Comparison of ENCODE assay signal across 8 mouse cellular contexts in the genomic region with DNA sequence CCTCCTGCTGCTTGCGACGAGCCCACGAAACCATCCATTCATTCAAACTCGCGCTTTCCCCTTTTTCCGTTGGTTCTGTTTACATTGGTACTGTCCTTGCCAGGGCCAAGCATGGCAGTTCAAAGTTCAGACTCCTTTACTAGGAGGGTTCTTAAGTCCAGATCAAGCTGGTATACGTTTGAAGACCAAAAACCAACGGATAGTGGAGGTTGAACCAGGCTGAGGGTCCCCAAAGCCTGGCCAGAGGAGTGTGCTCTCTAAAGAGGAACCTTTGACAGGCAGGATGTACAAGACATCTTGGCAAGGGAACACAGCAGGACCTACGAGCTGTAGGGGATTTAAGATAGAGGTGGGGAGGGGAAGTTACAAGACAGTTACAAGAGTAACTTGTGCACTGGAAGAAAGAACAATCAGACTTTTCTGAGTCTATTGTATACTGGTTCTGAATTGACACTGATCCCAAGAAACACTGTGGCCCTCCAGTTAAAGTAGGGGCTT. TPM values are rescaled to one million over a fixed set of nuclear protein-coding genes. Genes with fewer than 3 reads are reported as not detected.
A peak's percentile ranks its signal among the peaks of the same experiment; 100 is the strongest.
DNase-seq lines count a peak whose midpoint lies in the region; ATAC-seq and TF ChIP-seq lines count a peak whose summit lies in the region.

No protein-coding gene starts in this region.

- no peak for ATAC-seq in forebrain, postnatal 0 days
- no peak for ATAC-seq in activated CD4-positive, CD25-positive, alpha-beta regulatory T cell, adult 4 months

- peak overlapping the region; percentile 65 for H3K4me3 ChIP-seq in cerebellum, adult 2 months (replicated peaks; ENCODE audit: insufficient read depth, low read depth, low read length)
- peak overlapping the region; percentile 51 for H3K4me3 ChIP-seq in C2C12 (ENCODE audit: insufficient read depth, poor library complexity, severe bottlenecking)
- H3K4me3 ChIP-seq in forebrain, postnatal 0 days (ENCODE audit: low read depth, low read length): peak overlapping the region; percentile 48
- peak overlapping the region; percentile 19; the same call in 1 of the 2 replicates for H3K4me3 ChIP-seq in macrophage (ENCODE audit: inconsistent target)

- H3K27ac ChIP-seq in cerebellum, adult 2 months (ENCODE audit: insufficient read depth, low read length): no peak overlapping the region
- 0 out of 2 replicates have a peak overlapping the region, but pooled peaks have one; percentile 29 for H3K27ac ChIP-seq in forebrain, postnatal 0 days (ENCODE audit: low read depth, low read length)
- no peak overlapping the region for H3K27ac ChIP-seq in macrophage

- peaks cover 2% of the 10 kb centered on the region; the same call in 1 of the 2 replicates for H3K27me3 ChIP-seq in cerebellum, adult 2 months (ENCODE audit: control insufficient read depth, insufficient read depth, low read length)
- H3K27me3 ChIP-seq in C2C12 (ENCODE audit: control insufficient read depth, insufficient read depth, insufficient read length): no peaks in the 10 kb centered on the region
- no peaks in the 10 kb centered on the region for H3K27me3 ChIP-seq in forebrain, postnatal 0 days (ENCODE audit: insufficient read depth, low read length)

- WGBS in cerebellum, adult 2 months: 17% methylated on average over 9 of the region's 9 CpGs
- WGBS in forebrain, postnatal 0 days: 1% methylated on average over 9 of the region's 9 CpGs
- WGBS in macrophage (ENCODE audit: missing documents): 2% methylated on average over 9 of the region's 9 CpGs

- H3K4me2 ChIP-seq in forebrain, postnatal 0 days (ENCODE audit: low read depth): peak overlapping the region; percentile 76

- no peaks in the 10 kb centered on the region for H3K36me3 ChIP-seq in C2C12 (ENCODE audit: control insufficient read depth, insufficient read depth)
- H3K36me3 ChIP-seq in forebrain, postnatal 0 days (ENCODE audit: insufficient read depth): no peaks in the 10 kb centered on the region
- H3K36me3 ChIP-seq in macrophage (ENCODE audit: inconsistent target): no peaks in the 10 kb centered on the region

- TF ChIP-seq POLR2A in cerebellum, adult 2 months (IDR thresholded peaks at IDR 0.05; ENCODE audit: borderline replicate concordance, insufficient read depth, low read length): no peak

- no peaks in the 10 kb centered on the region for H3K9me3 ChIP-seq in forebrain, postnatal 0 days (ENCODE audit: low read length)

- peak overlapping the region; percentile 26 for H3ac ChIP-seq in C2C12 (ENCODE audit: control insufficient read depth, insufficient read length, low read depth)

- H3K79me2 ChIP-seq in C2C12 (ENCODE audit: control insufficient read depth, insufficient read depth): peaks cover 36% of the 10 kb centered on the region
- H3K79me2 ChIP-seq in macrophage (ENCODE audit: inconsistent target): no peaks in the 10 kb centered on the region

- TF ChIP-seq CTCF in cerebellum, adult 2 months (IDR thresholded peaks at IDR 0.05; ENCODE audit: borderline replicate concordance, insufficient read depth, low read depth, low read length): no peak
- peak; percentile 45 for TF ChIP-seq CTCF in C2C12 (IDR thresholded peaks at IDR 0.05; ENCODE audit: control insufficient read depth, insufficient read depth, insufficient read length)
- TF ChIP-seq CTCF in forebrain, postnatal 0 days (IDR thresholded peaks at IDR 0.05; ENCODE audit: low read depth): no peak; the same call in 1 of the 2 replicates

- H3K4me1 ChIP-seq in cerebellum, adult 2 months (ENCODE audit: control insufficient read depth, insufficient read depth, low read length): no peaks in the 10 kb centered on the region
- peaks cover 8% of the 10 kb centered on the region; the same call in 1 of the 2 replicates for H3K4me1 ChIP-seq in forebrain, postnatal 0 days (ENCODE audit: insufficient read depth)

- H3K9ac ChIP-seq in forebrain, postnatal 0 days: peak overlapping the region; percentile 68

- peaks cover 5% of the 10 kb centered on the region for H3K79me3 ChIP-seq in C2C12 (ENCODE audit: low read depth)

- no peak for DNase-seq in cerebellum, adult 2 months
- DNase-seq in cerebellum, postnatal 25 days: no peak
- DNase-seq in forebrain, postnatal 0 days: no peak
- DNase-seq in adipocyte (ENCODE audit: low spot score): no peak
- DNase-seq in cerebellum, adult 9-11 months: no peak

TF ChIP-seq in C2C12, 6 proteins besides CTCF, POLR2A, EP300 and RAD21:
- no peak for TF ChIP-seq USF1 (IDR thresholded peaks at IDR 0.05; ENCODE audit: low read depth)
- no peak for TF ChIP-seq CEBPB (IDR thresholded peaks at IDR 0.05; ENCODE audit: low read depth)
- no peak for TF ChIP-seq MAX (IDR thresholded peaks at IDR 0.05)
- no peak for TF ChIP-seq FOSL1 (IDR thresholded peaks at IDR 0.05; ENCODE audit: insufficient read depth, low read length, poor library complexity, severe bottlenecking)
- no peak for TF ChIP-seq MYOG (IDR thresholded peaks at IDR 0.05; ENCODE audit: control insufficient read depth, extremely low read depth, insufficient read length)
- no peak for TF ChIP-seq MYOD1 (IDR thresholded peaks at IDR 0.05; ENCODE audit: control insufficient read depth, insufficient read length, low read depth)

RNA-seq across cellular contexts. Expression of a gene that starts 0.6 kb away (rescaled TPM):
- 1.4 and 1.8 TPM in 2 replicates for polyA plus RNA-seq in cerebellum, adult 2 months (2012; rRNA removed)
- 7.6 TPM for polyA plus RNA-seq in C2C12 (2012; fragmentation: generic; extraction: Trizol)
- 4.4 and 12.6 TPM in 2 replicates for total RNA-seq in forebrain, postnatal 0 days (2014; rRNA removed)
- 2.1 and 2.6 TPM in 2 replicates for polyA plus RNA-seq in forebrain, postnatal 0 days (2015; fragmentation: Nextera tagmentation; extraction: Ambion mirVana)
- total RNA-seq in macrophage (2018; cell fraction: chromatin; rRNA removed): under 1 TPM in 1 of 26 experiments, not detected in 25; 0.44 TPM
- total RNA-seq in macrophage (2018; cell fraction: cytosol; rRNA removed): not detected
- total RNA-seq in macrophage (2018; cell fraction: nucleus; rRNA removed): not detected
- polyA plus RNA-seq in macrophage (2018): not detected in 3 replicates
- polyA plus RNA-seq in activated CD4-positive, CD25-positive, alpha-beta regulatory T cell, adult 4 months (2017; shearing (Covaris generic)): not detected

RNA-seq across cellular contexts. Expression of a gene that starts 22.0 kb away (rescaled TPM):
- polyA plus RNA-seq in cerebellum, adult 2 months (2012; rRNA removed): 0.63 and 1.0 TPM in 2 replicates
- polyA plus RNA-seq in C2C12 (2012; fragmentation: generic; extraction: Trizol) (not detected), macrophage (2018) (not detected in 3 replicates)
- not detected in 2 replicates for total RNA-seq in forebrain, postnatal 0 days (2014; rRNA removed)
- not detected in 2 replicates for polyA plus RNA-seq in forebrain, postnatal 0 days (2015; fragmentation: Nextera tagmentation; extraction: Ambion mirVana)
- not detected for total RNA-seq in macrophage (2018; cell fraction: chromatin; rRNA removed)
- not detected for total RNA-seq in macrophage (2018; cell fraction: cytosol; rRNA removed)
- total RNA-seq in macrophage (2018; cell fraction: nucleus; rRNA removed): not detected
- polyA plus RNA-seq in activated CD4-positive, CD25-positive, alpha-beta regulatory T cell, adult 4 months (2017; shearing (Covaris generic)): not detected

RNA-seq across cellular contexts. Expression of a gene that starts 26.0 kb away (rescaled TPM):
- polyA plus RNA-seq in cerebellum, adult 2 months (2012; rRNA removed): 7.0 and 7.7 TPM in 2 replicates
- polyA plus RNA-seq in C2C12 (2012; fragmentation: generic; extraction: Trizol): not detected
- total RNA-seq in forebrain, postnatal 0 days (2014; rRNA removed): 2.0 and 2.2 TPM in 2 replicates
- 2.2 TPM in 2 replicates for polyA plus RNA-seq in forebrain, postnatal 0 days (2015; fragmentation: Nextera tagmentation; extraction: Ambion mirVana)
- not detected for total RNA-seq in macrophage (2018; cell fraction: chromatin; rRNA removed)
- not detected for total RNA-seq in macrophage (2018; cell fraction: cytosol; rRNA removed)
- not detected for total RNA-seq in macrophage (2018; cell fraction: nucleus; rRNA removed)
- not detected in 3 replicates for polyA plus RNA-seq in macrophage (2018)
- not detected for polyA plus RNA-seq in activated CD4-positive, CD25-positive, alpha-beta regulatory T cell, adult 4 months (2017; shearing (Covaris generic))
